Mouse (Mus musculus) erythroblast, embryonic 14.5 days (primary cell): ENCODE measurements at regions not wholly inside any gene's neighbourhood (a gene's known extent, or its start where the extent isn't known, plus 50 kb on each side); places are given as distances from the start of the nearest gene placed in this dataset.

Source experiments
- GATA1 ChIP-seq: IDR thresholded peaks from 2 replicates; pipeline ENCODE4 v1.6.1; 2012; ENCODE audit warnings: low read length, inconsistent platforms, mixed read lengths
- TAL1 ChIP-seq: IDR thresholded peaks from 3 replicates; pipeline ENCODE4 v1.6.1; 2012; ENCODE audit warnings: low read length, inconsistent platforms, mixed read lengths

DNA sequence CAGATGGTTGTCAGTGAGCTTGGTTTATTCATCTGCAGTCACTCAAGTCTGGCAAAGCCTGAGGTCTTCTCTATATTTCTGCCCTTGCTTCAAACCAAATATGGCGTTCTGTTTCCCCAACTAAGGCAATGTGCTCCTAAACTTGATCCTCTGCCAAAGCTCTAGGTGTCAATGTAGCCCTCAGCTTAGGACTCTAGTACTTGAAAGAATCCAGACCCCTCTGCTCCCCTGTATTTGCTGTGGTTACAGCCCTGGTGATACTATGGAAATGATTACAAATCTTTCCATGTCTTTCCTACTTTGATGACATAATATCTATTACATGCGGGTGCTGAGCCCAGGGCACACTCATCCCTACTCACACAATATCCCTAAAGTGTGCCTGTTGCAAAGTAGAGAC, 672.9 kb upstream of the Tbl1xr1 start:
- TF ChIP-seq GATA1 (no peak), TAL1 (no peak)
